Mouse (Mus musculus) kidney, postnatal 10 days (tissue): Measurements from ENCODE around the gene Ing4.

Source experiments
- DNase-seq: peaks from one replicate; pipeline ENCODE4 v3.0.0; 2021; ENCODE audit warnings: mixed read lengths

Gene Ing4

GRCm38 (mm10) chr6:125095391-125096278 is 56.1 kb downstream of the Ing4 start, which contains the start of gene Chd4:
Chd4 (plus strand) TSS chr6:125095981.
- DNase-seq = peak; percentile 99

- DNase-seq = no peak
Measured at GRCm38 (mm10) chr6:125096279-125096596, 56.7 kb downstream of the Ing4 start.

GRCm38 (mm10) chr6:125096597-125097345 is 57.2 kb downstream of the Ing4 start:
- DNase-seq = peak; percentile 87

GRCm38 (mm10) chr6:125097346-125097689 is 57.8 kb downstream of the Ing4 start:
- no peak for DNase-seq

GRCm38 (mm10) chr6:125097951-125098350 is 58.4 kb downstream of the Ing4 start:
- no peak for DNase-seq

GRCm38 (mm10) chr6:125098513-125098912 is 59.0 kb downstream of the Ing4 start:
- DNase-seq = no peak
